Mouse (Mus musculus): ENCODE results near the gene Gng12.

- TF ChIP-seq CTCF (IDR thresholded peaks at IDR 0.05; ENCODE audit: control insufficient read depth, insufficient read depth, insufficient read length) (no peak), MAX (IDR thresholded peaks at IDR 0.05) (no peak), MYOD1 (IDR thresholded peaks at IDR 0.05; ENCODE audit: control insufficient read depth, insufficient read length, low read depth) (no peak), USF1 (IDR thresholded peaks at IDR 0.05; ENCODE audit: low read depth) (no peak)
Observed at GRCm38 (mm10) chr6:66848936-66849335, 47.3 kb upstream of the Gng12 start.

All from C2C12 (cell line).